Mouse (Mus musculus) left cerebral cortex, adult 9 months (tissue): ENCODE measurements around the gene Lcn6.
"Not testable (repeated sequence)": the region's sequence is repeated elsewhere in the genome, so short reads cannot be mapped to it uniquely, and the experiment has no call there.

ENCODE experiments used
- DNase-seq, 2 experiments: peaks; one replicate each; pipeline ENCODE4 v3.0.0; 2022; ENCODE audit warnings: low spot score in 2 of 2

Gene Lcn6

DNA sequence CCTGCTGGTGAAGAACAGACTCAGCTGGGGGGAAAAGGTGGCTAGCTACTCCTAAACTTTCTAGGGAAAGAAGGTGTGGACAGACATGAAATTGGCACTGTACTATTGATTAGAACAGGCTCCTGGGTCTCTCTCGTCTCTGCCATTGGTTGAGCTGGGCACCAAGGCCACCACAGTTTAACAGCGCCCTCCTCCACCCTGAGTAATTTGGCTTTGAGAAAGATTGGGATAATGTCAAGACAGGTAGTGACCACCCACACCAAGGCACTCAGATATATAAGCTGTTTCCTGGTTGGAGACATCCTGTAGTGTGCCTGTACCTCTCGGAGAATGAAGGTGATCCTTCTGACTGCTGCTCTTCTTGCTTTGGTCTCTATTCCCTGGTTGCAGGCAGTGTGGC, at the start of gene Lcn6:
Gene Lcn6 (plus strand): TSS at position 301 of the 400 bp plus-strand sequence.
- no peak for DNase-seq

- no peak for DNase-seq
Observed at GRCm38 (mm10) chr2:25627811-25628210, 48.8 kb upstream of the Lcn6 start, which contains the start of gene Fcna. Fcna (minus strand) TSS chr2:25628030.

DNA sequence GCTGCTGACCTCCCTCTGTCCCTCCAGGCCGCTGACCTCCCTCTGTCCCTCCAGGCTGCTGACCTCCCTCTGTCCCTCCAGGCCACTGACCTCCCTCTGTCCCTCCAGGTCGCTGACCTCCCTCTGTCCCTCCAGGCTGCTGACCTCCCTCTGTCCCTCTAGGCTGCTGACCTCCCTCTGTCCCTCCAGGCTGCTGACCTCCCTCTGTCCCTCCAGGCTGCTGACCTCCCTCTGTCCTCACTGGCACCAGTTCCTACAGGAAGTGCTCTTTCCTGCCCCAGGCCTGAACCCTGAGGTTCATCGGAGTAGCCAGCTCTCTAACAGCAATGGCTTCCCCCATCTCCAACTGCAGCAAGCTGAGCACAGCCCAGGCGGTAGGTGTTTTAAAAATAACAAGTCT, 47.8 kb upstream of the Lcn6 start:
- DNase-seq = no peak

GRCm38 (mm10) chr2:25633616-25634015, 43.0 kb upstream of the Lcn6 start:
- DNase-seq = no peak

DNA sequence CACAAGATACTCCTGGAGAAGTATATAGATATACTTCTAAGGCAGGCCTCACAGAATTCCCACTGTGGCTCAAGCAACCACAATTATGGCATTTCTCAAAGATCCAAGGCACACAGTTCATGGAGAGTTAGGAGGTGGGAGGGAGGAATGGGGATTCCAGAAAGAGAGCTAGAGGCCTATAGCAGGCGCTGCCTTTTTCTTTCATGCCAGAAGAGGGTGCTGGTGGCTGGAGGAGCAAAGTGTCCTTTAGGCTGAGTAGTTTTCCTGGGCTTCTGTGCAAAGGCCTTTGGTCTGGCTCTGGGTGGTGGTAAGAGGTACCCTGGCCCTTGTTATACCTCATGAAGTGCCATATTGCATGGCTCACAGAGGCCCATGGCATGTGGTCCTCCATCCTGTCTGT, 42.5 kb upstream of the Lcn6 start:
- no peak for DNase-seq

- no peak for DNase-seq
Observed at GRCm38 (mm10) chr2:25639890-25640289, 36.7 kb upstream of the Lcn6 start.

DNA sequence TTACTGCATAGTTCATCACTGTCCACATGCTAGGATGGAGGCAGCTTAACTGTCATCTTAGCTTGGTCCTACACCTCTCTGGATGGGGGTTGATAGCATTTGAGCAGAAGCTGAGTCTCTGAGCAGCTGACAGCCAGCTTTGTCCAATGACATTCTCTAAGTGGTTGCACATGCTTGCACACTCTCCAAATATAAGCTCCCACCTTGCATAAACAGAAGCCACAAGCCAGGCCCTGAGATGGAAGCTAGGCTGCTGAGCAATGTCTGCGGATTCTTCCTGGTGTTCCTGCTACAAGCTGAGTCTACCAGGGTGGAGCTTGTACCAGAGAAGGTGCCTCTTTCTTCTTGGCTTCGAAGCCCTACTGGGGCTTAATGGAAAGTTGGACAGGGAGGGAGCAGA, 23.7 kb upstream of the Lcn6 start, which contains the start of gene Lcn8:
Gene Lcn8 (plus strand): TSS at position 219 of the 400 bp plus-strand sequence.
- DNase-seq = no peak

DNA sequence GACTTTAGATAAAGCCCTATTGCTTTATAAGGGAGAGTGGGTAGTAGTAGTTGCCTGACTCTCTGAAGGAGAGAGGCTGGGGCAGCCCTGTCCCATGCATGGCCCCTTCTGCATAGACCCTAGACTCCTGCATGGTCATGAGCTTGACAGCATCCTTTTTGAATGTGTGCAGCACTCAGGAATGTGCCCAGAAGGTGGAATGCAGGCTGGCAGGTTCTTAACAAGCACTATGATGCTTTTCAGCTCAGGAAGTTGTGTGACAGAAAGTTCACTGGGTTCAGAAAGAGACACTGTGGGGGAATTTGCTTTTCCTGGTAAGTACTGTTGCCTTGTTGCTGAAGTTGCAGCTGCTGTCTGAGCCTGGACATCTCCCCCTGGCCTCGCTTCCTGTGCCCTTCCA, 22.1 kb upstream of the Lcn6 start:
- no peak for DNase-seq

GRCm38 (mm10) chr2:25656691-25657090, 19.9 kb upstream of the Lcn6 start:
- peak in 1 of 2 experiments; percentile 5 for DNase-seq

DNA sequence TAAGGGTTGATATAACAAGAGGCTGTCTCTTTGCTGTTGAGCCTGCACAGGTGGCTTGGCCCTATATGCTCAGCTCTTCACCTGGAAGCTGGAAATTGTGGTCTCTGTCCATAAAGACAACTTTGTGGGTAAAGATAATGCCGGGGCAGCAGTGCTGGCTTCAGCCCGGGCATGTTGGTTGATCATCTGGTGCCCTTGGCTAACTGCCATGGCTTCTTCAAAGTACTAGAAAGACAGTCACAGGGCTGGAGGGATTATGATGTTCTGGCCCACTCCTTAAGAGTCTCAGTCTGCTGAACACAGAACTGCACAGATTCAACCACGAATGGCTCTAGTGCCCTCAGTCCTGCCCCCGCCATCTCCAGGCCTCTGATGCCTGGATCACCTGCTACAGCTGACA, 19.3 kb upstream of the Lcn6 start:
- no peak for DNase-seq

- no peak for DNase-seq
Observed at GRCm38 (mm10) chr2:25657652-25658051, 18.9 kb upstream of the Lcn6 start, which contains the start of gene Lcn5. Lcn5 (plus strand) TSS chr2:25657952.

- DNase-seq = no peak
Observed at GRCm38 (mm10) chr2:25660279-25660678, 16.3 kb upstream of the Lcn6 start.

DNA sequence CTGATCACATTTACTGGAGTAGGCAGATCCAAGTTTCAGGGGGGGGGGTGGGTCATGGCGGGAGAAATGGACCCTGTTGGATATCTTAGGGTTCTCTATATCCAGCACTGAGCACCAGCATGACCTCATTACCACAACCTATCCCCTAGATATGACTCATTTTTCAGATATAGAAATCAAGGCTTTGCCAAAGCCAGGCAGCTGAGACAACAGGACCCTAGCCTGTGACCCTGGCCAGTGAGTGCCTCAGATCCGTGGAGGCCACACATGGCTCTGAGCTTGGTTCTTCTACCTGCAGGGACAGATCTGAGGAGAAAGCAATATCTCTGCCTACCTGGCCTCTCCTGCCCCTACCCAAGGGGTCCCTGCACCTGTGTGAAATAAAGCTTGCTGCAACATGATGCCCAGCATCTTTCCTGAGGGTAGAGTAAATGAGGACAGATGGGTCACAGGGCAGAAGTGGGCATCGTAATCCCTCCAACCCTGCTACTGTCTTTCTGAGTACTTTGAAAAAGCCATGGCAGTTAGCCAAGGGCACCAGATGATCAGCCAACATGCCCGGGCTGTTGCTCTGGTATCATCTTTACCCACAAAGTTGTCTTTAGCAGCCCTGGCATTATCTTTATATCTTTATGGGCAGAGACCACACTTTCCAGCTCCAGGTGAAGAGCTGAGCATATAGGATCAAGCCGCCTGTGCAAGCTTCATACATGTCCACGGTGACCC, 15.2 kb upstream of the Lcn6 start:
- DNase-seq = no peak

- peak in 1 of 2 experiments; percentile 34 for DNase-seq
Observed at GRCm38 (mm10) chr2:25663511-25663910, 13.1 kb upstream of the Lcn6 start.

- DNase-seq = no peak
Observed at GRCm38 (mm10) chr2:25664125-25664524, 12.5 kb upstream of the Lcn6 start.

DNA sequence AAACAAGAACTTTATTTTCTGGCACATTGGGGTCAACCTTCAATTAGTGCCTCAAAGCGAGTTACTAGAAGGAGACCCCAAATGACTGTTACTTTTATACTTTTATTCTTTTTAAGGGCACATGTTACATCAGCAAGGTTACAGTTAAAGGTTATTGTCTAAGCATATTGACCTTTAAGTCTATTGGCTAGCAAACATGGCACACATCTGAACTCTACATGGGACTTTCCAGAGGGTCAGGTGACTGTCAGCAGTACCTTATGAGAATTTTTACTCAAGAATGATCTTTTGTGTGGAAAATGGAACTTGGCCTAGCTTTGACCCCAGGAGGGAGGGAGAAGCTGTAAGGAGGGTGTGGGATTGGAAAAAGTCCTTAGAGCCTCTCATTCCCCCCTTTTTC, 10.1 kb upstream of the Lcn6 start:
- no peak for DNase-seq

- DNase-seq = no peak
Observed at GRCm38 (mm10) chr2:25679559-25679958, 3.0 kb downstream of the Lcn6 start.

GRCm38 (mm10) chr2:25682426-25682825, 5.8 kb downstream of the Lcn6 start, which contains the start of gene Lcn10:
Lcn10 (plus strand) TSS chr2:25682726.
- DNase-seq = no peak

GRCm38 (mm10) chr2:25686941-25687340, 10.4 kb downstream of the Lcn6 start:
- no peak for DNase-seq

DNA sequence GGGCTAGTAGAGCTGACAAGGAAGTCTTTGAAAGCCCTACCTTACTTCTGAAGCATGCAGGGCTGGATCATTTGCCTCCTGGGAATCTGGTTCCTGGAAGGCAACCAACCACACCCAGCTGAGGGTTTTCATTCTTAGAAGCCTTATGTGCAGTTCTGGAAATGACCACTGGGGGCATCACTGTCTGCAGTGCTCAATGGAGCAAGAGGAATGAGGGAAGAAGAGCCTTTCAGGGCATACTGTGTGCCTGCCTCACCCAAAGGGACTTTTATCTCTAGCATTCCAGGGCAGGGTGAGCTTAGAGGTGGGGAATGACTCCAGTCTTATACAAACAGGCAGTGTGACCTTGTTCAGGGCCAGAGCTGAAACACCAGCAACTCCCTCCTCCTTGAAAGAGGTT, 18.0 kb downstream of the Lcn6 start:
- peak in 1 of 2 experiments; percentile 57 for DNase-seq

DNA sequence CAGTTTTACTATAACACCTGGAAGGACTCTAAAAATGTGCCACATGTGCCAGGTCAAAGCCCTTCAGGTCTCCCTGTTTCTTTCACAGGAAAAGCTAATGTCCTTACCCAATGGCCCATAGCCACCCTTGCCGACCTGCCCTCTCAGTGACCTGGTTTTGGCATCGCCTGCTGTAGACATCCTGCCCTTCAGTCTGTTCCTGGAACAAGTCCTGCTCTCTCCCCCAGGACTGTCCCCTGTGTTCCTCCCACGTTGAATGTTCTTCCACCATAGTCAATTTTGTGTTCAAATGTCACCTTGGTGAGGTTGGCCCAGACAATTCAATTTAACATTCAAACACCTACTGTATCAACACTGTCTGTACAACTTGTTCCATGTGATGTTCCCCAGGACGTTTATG, 20.4 kb downstream of the Lcn6 start:
- DNase-seq = no peak

DNA sequence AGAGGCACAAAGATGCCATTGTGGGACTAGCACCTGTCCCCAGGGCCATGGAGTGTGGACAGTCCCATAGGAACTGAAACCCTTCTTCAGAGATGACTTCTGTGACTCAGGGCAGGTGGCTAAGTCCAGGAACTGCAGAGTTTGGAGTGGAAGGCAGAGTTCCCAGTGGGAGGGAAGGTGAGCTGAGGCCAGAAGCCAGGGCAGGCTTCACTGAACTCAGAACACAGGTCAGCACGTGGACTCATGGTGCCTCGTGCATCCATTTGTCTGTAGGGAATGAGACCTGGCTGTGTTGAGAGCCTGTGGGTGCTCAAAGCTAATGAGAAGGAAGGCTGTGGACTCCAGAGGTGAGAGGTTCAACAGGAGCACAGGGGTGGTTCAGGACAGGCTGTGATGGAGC, 22.1 kb downstream of the Lcn6 start:
- DNase-seq = no peak

- DNase-seq = not testable (repeated sequence)
Observed at GRCm38 (mm10) chr2:25699743-25700142, 23.2 kb downstream of the Lcn6 start, which contains the start of gene Obp2a. Obp2a (plus strand) TSS chr2:25700043.

DNA sequence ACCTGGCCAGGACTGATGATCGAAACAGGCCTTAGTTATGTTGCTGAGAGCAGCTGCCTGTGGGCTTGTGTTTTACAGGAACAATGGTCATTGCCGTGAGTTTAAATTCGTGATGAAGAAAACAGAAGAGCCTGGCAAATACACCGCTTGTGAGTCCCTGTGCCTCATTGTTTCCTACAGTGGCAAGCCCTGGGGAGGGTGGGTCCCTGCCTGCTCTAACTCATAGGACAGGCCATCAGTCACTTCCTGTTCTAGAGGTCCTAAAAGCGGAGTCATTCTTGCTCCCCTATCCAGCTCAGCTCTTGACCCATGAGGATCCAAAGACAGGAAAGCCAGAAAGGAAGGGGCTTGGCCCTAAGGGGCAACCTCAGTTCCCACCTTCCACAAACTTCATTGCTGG, 24.4 kb downstream of the Lcn6 start:
- DNase-seq = no peak
